Mouse (Mus musculus): Measurements from ENCODE around the gene Hsd17b10. TPM values are rescaled to one million over a fixed set of nuclear protein-coding genes. Genes with fewer than 3 reads are reported as not detected.

The Hsd17b10 gene
- total and polyA plus RNA-seq, 3 experiments: 77.2 to 98.5 (median 87.8) TPM

DNA sequence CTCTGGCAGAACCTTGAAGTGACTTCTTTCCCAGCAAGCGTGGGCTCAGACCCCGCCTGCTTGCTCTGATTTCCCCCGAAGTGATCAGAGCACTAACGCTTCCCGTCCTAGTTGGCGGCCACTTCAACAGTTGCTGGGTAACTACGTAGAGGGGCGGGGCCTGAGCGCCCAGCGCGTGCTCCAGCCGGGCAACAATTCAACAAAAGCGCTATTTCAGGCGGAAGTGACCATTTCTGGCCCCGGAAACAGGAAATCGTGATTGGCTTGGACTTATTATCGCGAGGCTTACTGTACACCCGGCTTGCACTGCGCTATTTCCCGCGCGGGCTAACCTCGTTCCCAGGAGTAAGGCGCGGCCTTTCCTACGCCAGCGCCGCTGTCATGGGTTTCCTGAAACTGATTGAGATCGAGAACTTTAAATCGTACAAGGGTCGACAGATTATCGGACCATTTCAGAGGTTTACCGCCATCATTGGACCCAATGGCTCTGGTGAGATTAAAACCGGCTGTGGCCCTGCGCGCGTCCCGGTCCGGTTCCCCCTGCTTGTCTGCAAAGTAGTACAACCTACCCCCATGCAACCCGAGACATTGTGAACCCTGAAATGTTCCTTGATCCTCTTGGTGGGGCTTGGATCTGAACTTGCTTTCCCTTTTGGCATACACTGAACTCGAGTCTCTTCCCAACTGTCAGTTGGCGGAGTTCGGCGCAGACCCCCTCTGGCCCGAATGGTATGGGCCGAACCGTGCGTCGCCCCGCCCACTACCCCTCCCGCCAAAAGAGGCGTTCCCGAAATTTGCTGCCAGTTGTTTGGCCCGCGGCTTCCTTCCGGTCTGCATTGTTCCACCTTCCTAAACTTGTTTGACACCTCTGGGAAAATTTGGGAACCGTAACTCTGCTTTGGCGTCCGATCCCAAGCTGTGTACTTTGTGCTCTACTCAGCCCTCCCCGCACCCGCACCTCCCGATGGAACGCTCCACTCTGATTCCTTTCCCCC, 14.8 kb downstream of the Hsd17b10 start, which contains the start of the genes Ribc1 and Smc1a (continued):
- no peak for TF ChIP-seq ZNF384 (IDR thresholded peaks at IDR 0.05; ENCODE audit: low read depth, low read length)

GRCm38 (mm10) chrX:152017186-152017585, 15.5 kb downstream of the Hsd17b10 start:
- Histone ChIP-seq H3K4me2 (ENCODE audit: insufficient read depth, low read depth, poor library complexity, severe bottlenecking) (peak overlapping the region; percentile 95; the same call in 1 of the 2 replicates), H3K4me1 (ENCODE audit: control insufficient read depth in 1 of 2, insufficient read depth in 2 of 2) (peaks cover 3% of the 10 kb centered on the region in 2 experiments; a peak in 1 of 4 replicates), H3K79me2 (replicated peaks; ENCODE audit: control insufficient read depth, extremely low read depth, insufficient read depth, poor library complexity, severe bottlenecking) (peaks cover 49% of the 10 kb centered on the region), H3K27me3 (replicated peaks) (no peaks in the 10 kb centered on the region), H3K9me3 (replicated peaks; ENCODE audit: low read length) (no peaks in the 10 kb centered on the region), H3K9ac (ENCODE audit: insufficient read depth, low read depth) (peak overlapping the region; percentile 92), H3K27ac (ENCODE audit: insufficient read depth, low read depth) (no peak overlapping the region; the same call in 1 of the 2 replicates), H3K4me3 (replicated peaks in 1 of 3; ENCODE audit: low read depth in 2 of 3, low read length in 2 of 3, poor library complexity in 1 of 3) (peak overlapping the region; percentile 71 to 80 (median 78)), H3K36me3 (replicated peaks in 1 of 2; ENCODE audit: control insufficient read depth in 1 of 2, insufficient read depth in 1 of 2, low read length in 1 of 2) (peaks cover 2 to 12% of the 10 kb centered on the region in 2 experiments)
- dilution Hi-C loops (cut with MboI; ENCODE audit: extremely low pct_ligation_motif_present, extremely low pct_unique_long_range_greater_than_20kb, low sequenced_read_pairs): no loop called here
- in situ Hi-C loops (cut with MboI; ENCODE audit: low pct_ligation_motif_present, low pct_unique_long_range_greater_than_20kb, low sequenced_read_pairs): no loop called here
- no peak for DNase-seq (ENCODE audit: extremely low read depth)
- TF ChIP-seq ELF1 (IDR thresholded peaks at IDR 0.05; ENCODE audit: low read depth, low read length): no peak
- TF ChIP-seq MAX (IDR thresholded peaks at IDR 0.05; ENCODE audit: low read length): no peak
- peak; percentile 20; the same call in 1 of the 2 replicates for TF ChIP-seq SIN3A (IDR thresholded peaks at IDR 0.05; ENCODE audit: low read length)
- TF ChIP-seq CTCF (conservative IDR thresholded peaks at IDR 0.05 in 1 of 2, IDR thresholded peaks at IDR 0.05 in 1 of 2; ENCODE audit: low read depth in 2 of 2, low read length in 2 of 2): no peak
- no peak for TF ChIP-seq USF2 (conservative IDR thresholded peaks at IDR 0.05; ENCODE audit: low read depth, low read length)
- no peak for TF ChIP-seq USF1 (IDR thresholded peaks at IDR 0.05; ENCODE audit: low read depth, low read length)
- TF ChIP-seq MEF2A (IDR thresholded peaks at IDR 0.05; ENCODE audit: borderline replicate concordance, low read depth, low read length): no peak

DNA sequence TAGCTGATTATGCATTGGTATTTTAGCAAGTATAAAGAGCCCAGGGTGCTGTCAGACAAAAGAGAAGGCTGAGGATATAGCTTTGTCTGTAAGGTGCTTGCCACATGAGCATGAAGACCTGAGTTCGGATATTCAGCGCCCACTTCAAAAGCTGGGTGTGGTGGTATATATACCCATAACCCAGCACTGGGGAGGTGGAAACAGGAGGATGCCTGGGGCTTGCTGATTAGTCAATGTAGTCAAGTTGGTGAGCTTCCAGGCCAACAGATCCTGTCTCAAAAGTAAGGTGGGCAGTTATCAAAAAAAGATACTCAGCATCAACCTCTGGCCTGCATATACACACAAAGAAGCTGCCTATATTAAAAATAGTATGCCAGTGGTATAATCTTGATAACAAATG, 17.6 kb downstream of the Hsd17b10 start:
- Histone ChIP-seq H3K4me2 (ENCODE audit: insufficient read depth, low read depth, poor library complexity, severe bottlenecking) (no peak overlapping the region), H3K9me3 (replicated peaks; ENCODE audit: low read length) (no peaks in the 10 kb centered on the region), H3K27me3 (replicated peaks) (no peaks in the 10 kb centered on the region), H3K4me1 (ENCODE audit: control insufficient read depth in 1 of 2, insufficient read depth in 2 of 2) (peaks cover 3% of the 10 kb centered on the region in 2 experiments; a peak in 1 of 4 replicates), H3K4me3 (replicated peaks in 1 of 3; ENCODE audit: low read depth in 2 of 3, low read length in 2 of 3, poor library complexity in 1 of 3) (no peak overlapping the region), H3K27ac (ENCODE audit: insufficient read depth, low read depth) (no peak overlapping the region), H3K79me2 (replicated peaks; ENCODE audit: control insufficient read depth, extremely low read depth, insufficient read depth, poor library complexity, severe bottlenecking) (peaks cover 61% of the 10 kb centered on the region), H3K9ac (ENCODE audit: insufficient read depth, low read depth) (no peak overlapping the region), H3K36me3 (replicated peaks in 1 of 2; ENCODE audit: control insufficient read depth in 1 of 2, insufficient read depth in 1 of 2, low read length in 1 of 2) (peaks cover 5 to 18% of the 10 kb centered on the region in 2 experiments)
- in situ Hi-C loops (cut with MboI; ENCODE audit: low pct_ligation_motif_present, low pct_unique_long_range_greater_than_20kb, low sequenced_read_pairs) (no loop called here), dilution Hi-C loops (cut with MboI; ENCODE audit: extremely low pct_ligation_motif_present, extremely low pct_unique_long_range_greater_than_20kb, low sequenced_read_pairs) (no loop called here)
- no peak for DNase-seq (ENCODE audit: extremely low read depth)
- no peak for TF ChIP-seq SIN3A (IDR thresholded peaks at IDR 0.05; ENCODE audit: low read length)
- no peak for TF ChIP-seq PAX5 (IDR thresholded peaks at IDR 0.05; ENCODE audit: low read length)
- TF ChIP-seq USF1 (IDR thresholded peaks at IDR 0.05; ENCODE audit: low read depth, low read length): no peak
- TF ChIP-seq ZKSCAN1 (IDR thresholded peaks at IDR 0.05; ENCODE audit: borderline replicate concordance, low read depth, low read length): no peak
- no peak for TF ChIP-seq ETS1 (conservative IDR thresholded peaks at IDR 0.05; ENCODE audit: low read depth, low read length)
- no peak for TF ChIP-seq ZMIZ1 (IDR thresholded peaks at IDR 0.05; ENCODE audit: low read depth, low read length)
- no peak for TF ChIP-seq CHD1 (IDR thresholded peaks at IDR 0.05; ENCODE audit: low read depth, low read length)
- no peak for TF ChIP-seq POLR2A (IDR thresholded peaks at IDR 0.05; ENCODE audit: low read depth, low read length)
- no peak for TF ChIP-seq MAZ (IDR thresholded peaks at IDR 0.05; ENCODE audit: low read depth, low read length)
- TF ChIP-seq JUN (IDR thresholded peaks at IDR 0.05; ENCODE audit: insufficient read depth, low read depth, low read length): no peak
- no peak for TF ChIP-seq IRF4 (IDR thresholded peaks at IDR 0.05; ENCODE audit: low read depth, low read length)
- no peak for TF ChIP-seq SMC3 (IDR thresholded peaks at IDR 0.05; ENCODE audit: low read depth, low read length)
- TF ChIP-seq MAFK (IDR thresholded peaks at IDR 0.05; ENCODE audit: insufficient replicate concordance, low read length): no peak
- TF ChIP-seq ZNF384 (IDR thresholded peaks at IDR 0.05; ENCODE audit: low read depth, low read length): no peak
- TF ChIP-seq KAT2A (IDR thresholded peaks at IDR 0.05; ENCODE audit: insufficient replicate concordance, low read length): no peak
- no peak for TF ChIP-seq RCOR1 (conservative IDR thresholded peaks at IDR 0.05; ENCODE audit: low read depth, low read length)
- TF ChIP-seq ZC3H11A (IDR thresholded peaks at IDR 0.05; ENCODE audit: low read depth, low read length): no peak
- no peak for TF ChIP-seq E2F4 (IDR thresholded peaks at IDR 0.05; ENCODE audit: insufficient replicate concordance, low read depth, low read length)
- no peak for TF ChIP-seq MAX (IDR thresholded peaks at IDR 0.05; ENCODE audit: low read length)
- no peak for TF ChIP-seq HCFC1 (IDR thresholded peaks at IDR 0.05; ENCODE audit: low read depth, low read length)
